Mouse (Mus musculus) kidney, embryonic 16.5 days (tissue): ENCODE results near the gene Rapgef2. TPM values are rescaled to one million over a fixed set of nuclear protein-coding genes. Genes with fewer than 3 reads are reported as not detected.

Experiments
- ATAC-seq: fragments of 200-750 bp; cut with Nextera tagmentation; 2 replicates; pipeline ENCODE4 v1.8.0; 2017; ENCODE audit warnings: moderate TSS enrichment; ENCODE audit not compliant: low FRiP score, low TSS enrichment
- H3K27ac ChIP-seq: fragments of 300-500 bp; sonication (generic); 2 replicates; pipeline ENCODE4 v1.5.1; 2014; ENCODE audit warnings: low read length
- H3K27me3 ChIP-seq: fragments of 300-500 bp; sonication (generic); 2 replicates; pipeline ENCODE4 v1.6.1; 2014; ENCODE audit warnings: low read length, control low read depth, mixed read lengths; ENCODE audit not compliant: insufficient read depth
- H3K36me3 ChIP-seq: fragments of 300-500 bp; sonication (generic); 2 replicates; pipeline ENCODE4 v1.6.1; 2014; ENCODE audit warnings: low read length, control low read depth, mixed read lengths; ENCODE audit not compliant: insufficient read depth
- H3K4me1 ChIP-seq: fragments of 300-500 bp; sonication (generic); 2 replicates; pipeline ENCODE4 v1.6.1; 2014; ENCODE audit warnings: low read length, control low read depth, mixed read lengths; ENCODE audit not compliant: insufficient read depth
- H3K4me2 ChIP-seq: fragments of 300-500 bp; sonication (generic); replicated peaks from 2 replicates; pipeline ENCODE4 v1.6.1; 2014; ENCODE audit warnings: low read depth, low read length
- H3K4me3 ChIP-seq: fragments of 300-500 bp; sonication (generic); 2 replicates; pipeline ENCODE4 v1.5.1; 2014; ENCODE audit warnings: mild to moderate bottlenecking, low read length
- H3K9ac ChIP-seq: fragments of 300-500 bp; sonication (generic); replicated peaks from 2 replicates; pipeline ENCODE4 v1.6.1; 2014; ENCODE audit warnings: low read length
- H3K9me3 ChIP-seq: fragments of 300-500 bp; sonication (generic); 2 replicates; pipeline ENCODE4 v1.6.1; 2016; ENCODE audit warnings: low read length, control low read depth
- WGBS: fragments of 180-500 bp; shearing (Covaris S2); extraction: QIAGEN DNeasy Blood & Tissue Kit; methylation state at CpG from one replicate; pipeline ENCODE4 v1.1.7; 2014; 5-methylcytosine and 5-hydroxymethylcytosine counted together
- polyA plus RNA-seq: library from polyadenylated mRNA; unstranded; fragments of >200 nt; fragmentation: Nextera tagmentation; extraction: Ambion mirVana; gene quantifications from 2 replicates; pipeline ENCODE4 v1.2.1, GENCODE M21; 2015

Gene Rapgef2
- polyA plus RNA-seq, 1 experiment from 2014 or later = 4.0 TPM

DNA sequence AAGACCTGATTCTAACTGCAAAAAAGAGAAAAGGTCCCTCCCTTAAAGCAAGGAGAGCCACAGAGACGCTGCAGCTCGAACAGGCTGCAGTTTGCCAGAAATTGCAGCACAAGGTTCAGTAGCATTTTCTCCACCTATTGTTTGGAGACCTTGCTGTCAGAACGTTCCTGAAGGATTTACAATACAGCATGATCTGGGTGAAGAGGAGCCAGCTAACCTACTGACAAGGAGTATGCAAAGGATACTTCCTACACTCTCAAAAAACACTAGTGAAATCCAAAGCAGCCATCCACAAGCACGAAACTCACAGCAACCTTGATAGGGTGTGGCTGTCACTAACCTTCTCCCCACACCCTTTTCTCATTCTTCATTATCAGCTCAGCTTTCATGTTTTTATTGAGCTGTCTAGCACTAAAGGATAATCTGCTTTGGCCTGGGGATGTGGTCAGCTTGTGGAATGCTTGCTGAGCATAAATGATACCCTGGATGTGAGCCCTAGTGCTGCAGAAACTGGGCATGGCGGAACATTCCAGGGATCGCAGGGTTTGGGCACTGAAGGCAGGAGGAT lies 124.4 kb downstream of the Rapgef2 start:
- no peak overlapping the region for H3K9ac ChIP-seq
- peaks cover 5% of the 10 kb centered on the region; the same call in 1 of the 2 replicates for H3K4me1 ChIP-seq
- H3K4me3 ChIP-seq = no peak overlapping the region
- H3K4me2 ChIP-seq = peak overlapping the region; percentile 19; the same call in 1 of the 2 replicates
- H3K9me3 ChIP-seq = no peaks in the 10 kb centered on the region
- H3K36me3 ChIP-seq = no peaks in the 10 kb centered on the region
- peak overlapping the region; percentile 37 for H3K27ac ChIP-seq
- no peak for ATAC-seq
- WGBS = 54% methylated on average over 6 of the region's 6 CpGs
- no peaks in the 10 kb centered on the region for H3K27me3 ChIP-seq

DNA sequence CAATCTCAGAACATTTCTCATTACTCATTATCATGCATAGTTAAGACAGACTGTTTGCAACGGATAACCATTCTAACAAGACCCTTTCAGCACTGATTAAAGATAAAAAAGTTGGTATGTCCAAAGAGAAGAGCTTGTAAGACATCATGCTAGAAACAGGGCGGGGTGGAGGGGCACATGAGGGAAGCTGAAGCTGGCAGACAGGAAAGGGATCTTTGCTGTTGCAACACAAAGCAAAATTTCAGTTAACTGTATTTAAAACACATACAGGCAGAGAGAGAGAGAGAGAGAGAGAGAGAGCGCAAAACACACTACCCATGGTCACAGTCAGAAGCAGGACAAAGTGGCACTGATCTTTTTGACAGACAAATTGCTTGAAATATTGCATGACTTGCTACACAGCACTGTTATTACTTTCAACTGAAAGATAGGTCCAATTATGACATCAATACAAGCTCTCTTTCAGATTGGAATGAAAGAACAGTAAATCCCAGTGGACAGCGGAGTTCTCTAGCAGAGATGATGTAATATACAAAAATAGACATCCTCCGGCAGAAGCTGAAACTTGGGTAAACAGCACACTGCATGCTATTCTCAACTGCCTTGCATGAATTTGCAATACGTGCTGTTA lies 125.1 kb downstream of the Rapgef2 start:
- H3K4me2 ChIP-seq = peak overlapping the region; percentile 18; the same call in 1 of the 2 replicates
- no peak overlapping the region for H3K4me3 ChIP-seq
- ATAC-seq = no peak

DNA sequence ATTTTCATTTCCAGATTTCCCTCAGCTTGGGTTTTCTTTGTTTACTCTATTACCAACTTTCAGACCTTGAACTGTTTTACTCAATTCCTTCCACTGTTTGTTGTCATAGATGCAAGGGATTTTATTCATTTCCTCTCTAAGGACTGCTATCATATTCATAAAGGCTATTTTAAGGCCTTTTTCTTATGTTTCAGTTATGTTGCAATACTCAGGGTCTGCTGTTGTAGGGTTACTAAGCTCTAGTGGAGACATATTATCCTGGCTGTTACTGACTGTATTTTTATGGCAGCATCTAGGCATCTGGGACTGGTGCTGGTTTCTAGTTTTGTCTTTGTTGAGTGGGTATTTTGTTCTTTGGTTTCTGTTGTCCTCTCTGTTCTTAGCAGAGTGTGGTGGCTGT lies 128.1 kb downstream of the Rapgef2 start:
- Histone ChIP-seq H3K27ac (no peak overlapping the region), H3K36me3 (no peaks in the 10 kb centered on the region), H3K27me3 (no peaks in the 10 kb centered on the region), H3K4me2 (no peak overlapping the region), H3K9me3 (no peaks in the 10 kb centered on the region), H3K4me1 (peaks cover 5% of the 10 kb centered on the region; the same call in 1 of the 2 replicates), H3K9ac (no peak overlapping the region), H3K4me3 (no peak overlapping the region)
- no peak for ATAC-seq

More for the DNA sequence above, 125.1 kb downstream of the Rapgef2 start:
- H3K36me3 ChIP-seq = no peaks in the 10 kb centered on the region
- peaks cover 5% of the 10 kb centered on the region; the same call in 1 of the 2 replicates for H3K4me1 ChIP-seq
- no peaks in the 10 kb centered on the region for H3K9me3 ChIP-seq
- peak overlapping the region; percentile 43; the same call in 1 of the 2 replicates for H3K27ac ChIP-seq
- no peaks in the 10 kb centered on the region for H3K27me3 ChIP-seq
- no peak overlapping the region for H3K9ac ChIP-seq
- 58% methylated on average over 6 of the region's 6 CpGs for WGBS

DNA sequence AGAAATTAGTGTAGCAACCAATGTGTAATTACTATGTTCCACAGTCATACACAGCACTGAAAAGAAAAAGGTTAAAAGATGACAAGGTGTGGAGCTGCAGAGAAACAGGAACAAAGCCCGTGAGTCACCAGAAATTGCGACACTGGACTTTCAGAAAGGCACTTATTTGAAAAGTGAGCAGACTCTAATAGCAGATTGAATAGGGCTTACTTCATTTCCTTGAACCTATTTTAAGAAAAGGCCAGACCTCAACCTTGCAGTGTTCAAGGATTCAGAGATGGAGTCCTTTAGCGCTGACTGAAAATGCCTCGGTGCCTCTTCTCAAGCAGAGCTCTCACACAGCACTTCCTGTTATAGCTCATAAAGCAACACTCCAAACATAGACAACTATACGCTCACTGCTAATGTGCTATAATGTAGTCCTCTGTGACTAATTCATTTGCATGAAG lies 133.3 kb downstream of the Rapgef2 start:
- Histone ChIP-seq H3K4me1 (no peaks in the 10 kb centered on the region), H3K4me2 (no peak overlapping the region), H3K4me3 (no peak overlapping the region), H3K9me3 (no peaks in the 10 kb centered on the region), H3K27ac (peak overlapping the region; percentile 62), H3K9ac (no peak overlapping the region), H3K36me3 (no peaks in the 10 kb centered on the region), H3K27me3 (no peaks in the 10 kb centered on the region)
- ATAC-seq = no peak
- 68% methylated on average over 5 of the region's 5 CpGs for WGBS

DNA sequence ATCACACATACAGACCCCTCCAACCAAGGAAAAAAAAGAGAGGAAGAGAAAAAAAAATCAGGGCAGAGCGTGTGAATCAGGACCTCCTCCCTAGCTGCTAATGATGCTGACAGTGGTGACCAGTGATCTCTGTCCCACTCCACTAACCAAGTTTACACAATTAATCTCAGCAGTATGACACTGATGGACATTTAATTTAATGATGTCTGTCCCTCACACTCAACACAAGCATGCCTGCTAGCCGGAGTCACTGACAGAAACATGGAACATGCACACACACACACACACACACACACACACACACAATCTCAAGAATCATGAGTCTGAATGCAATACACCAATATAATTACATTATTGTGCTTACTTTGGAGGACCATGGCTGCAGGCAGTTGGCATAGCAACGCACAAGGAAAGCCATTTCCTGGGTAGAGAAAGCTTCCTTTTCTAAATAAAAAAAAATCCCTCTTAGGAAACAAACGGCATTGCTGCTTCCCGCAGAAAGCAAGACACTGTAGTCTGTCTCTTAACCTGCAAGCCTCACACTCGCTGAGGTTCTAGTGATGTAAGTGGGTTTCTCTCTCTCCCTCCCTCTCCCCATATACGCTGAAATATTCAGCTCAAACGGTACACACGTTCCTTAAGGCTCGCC lies 140.8 kb downstream of the Rapgef2 start:
- peak; percentile 54 for ATAC-seq
- Histone ChIP-seq H3K9me3 (no peaks in the 10 kb centered on the region), H3K36me3 (no peaks in the 10 kb centered on the region), H3K4me3 (peak overlapping the region; percentile 13; the same call in 1 of the 2 replicates), H3K9ac (no peak overlapping the region; the same call in 1 of the 2 replicates), H3K27ac (peak overlapping the region; percentile 48; the same call in 1 of the 2 replicates), H3K4me2 (peak overlapping the region; percentile 48), H3K4me1 (peaks cover 24% of the 10 kb centered on the region), H3K27me3 (no peaks in the 10 kb centered on the region)
- WGBS = 28% methylated on average over 10 of the region's 10 CpGs

DNA sequence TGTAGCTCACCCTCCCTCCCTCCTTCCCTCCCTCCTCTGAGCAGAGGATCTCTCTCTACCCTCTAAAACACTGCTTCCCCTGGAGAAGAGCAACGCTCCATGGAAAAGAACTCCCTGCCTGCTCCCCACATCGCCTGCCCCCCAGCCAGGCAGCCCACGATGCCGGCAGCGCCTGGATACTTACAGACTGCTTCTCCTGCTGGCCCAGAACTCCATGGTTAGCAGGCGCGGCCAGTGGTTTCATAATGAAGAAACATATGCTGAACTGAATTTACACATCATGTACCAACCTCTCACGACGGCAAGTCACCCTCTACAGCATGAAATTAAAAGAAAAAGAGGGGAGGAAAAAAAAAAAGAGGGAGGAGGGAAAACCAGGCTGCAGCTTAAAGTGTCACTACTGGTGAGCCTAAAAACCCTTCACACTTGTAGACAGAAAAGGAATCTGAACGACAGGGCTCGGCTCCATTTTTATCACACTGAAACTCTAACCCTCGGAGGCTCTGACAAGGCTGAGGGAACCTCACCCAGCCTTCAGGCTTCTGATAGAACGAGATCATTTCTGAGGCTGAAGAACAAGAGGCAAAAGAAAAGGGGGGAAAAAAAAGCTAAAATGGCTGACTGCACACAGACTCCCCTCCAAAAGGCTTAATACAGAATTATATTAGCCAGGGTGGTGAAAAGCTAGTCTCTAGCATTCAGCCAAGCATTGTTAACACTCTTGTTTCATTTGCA lies 141.5 kb downstream of the Rapgef2 start:
- peak overlapping the region; percentile 19 for H3K27ac ChIP-seq
- no peaks in the 10 kb centered on the region for H3K36me3 ChIP-seq
- no peaks in the 10 kb centered on the region for H3K27me3 ChIP-seq
- H3K4me3 ChIP-seq = peak overlapping the region; percentile 13; the same call in 1 of the 2 replicates
- 17% methylated on average over 13 of the region's 13 CpGs for WGBS
- peak overlapping the region; percentile 48 for H3K4me2 ChIP-seq
- H3K4me1 ChIP-seq = peaks cover 31% of the 10 kb centered on the region
- H3K9ac ChIP-seq = peak overlapping the region; percentile 22; the same call in 1 of the 2 replicates
- ATAC-seq = peak; percentile 19; the same call in 1 of the 2 replicates
- no peaks in the 10 kb centered on the region for H3K9me3 ChIP-seq

DNA sequence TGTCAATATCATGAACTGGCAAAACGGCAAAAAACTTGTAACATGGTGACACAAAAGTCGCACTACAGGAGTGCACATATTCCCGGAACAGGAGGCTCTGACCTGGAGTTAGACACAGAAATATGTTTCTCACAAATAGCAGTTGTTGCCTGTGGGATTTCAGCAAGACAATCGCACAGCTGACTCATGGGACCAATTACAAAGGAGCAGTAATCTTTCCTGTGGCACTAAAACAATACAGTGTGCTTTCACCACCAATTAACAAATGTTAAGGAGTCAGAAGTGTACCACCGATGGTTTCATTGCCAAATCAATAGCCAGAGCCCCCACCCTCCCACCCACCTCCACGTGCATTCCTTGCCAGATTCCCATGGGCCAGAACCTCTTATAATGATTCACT lies 142.2 kb downstream of the Rapgef2 start:
- no peak for ATAC-seq
- no peaks in the 10 kb centered on the region for H3K9me3 ChIP-seq
- H3K9ac ChIP-seq = no peak overlapping the region
- no peak overlapping the region for H3K27ac ChIP-seq
- no peaks in the 10 kb centered on the region for H3K27me3 ChIP-seq
- no peak overlapping the region for H3K4me3 ChIP-seq
- H3K4me1 ChIP-seq = peaks cover 34% of the 10 kb centered on the region
- H3K4me2 ChIP-seq = 0 out of 2 replicates have a peak overlapping the region, but pooled peaks have one; percentile 48
- H3K36me3 ChIP-seq = no peaks in the 10 kb centered on the region
- 63% methylated on average over 6 of the region's 6 CpGs for WGBS

DNA sequence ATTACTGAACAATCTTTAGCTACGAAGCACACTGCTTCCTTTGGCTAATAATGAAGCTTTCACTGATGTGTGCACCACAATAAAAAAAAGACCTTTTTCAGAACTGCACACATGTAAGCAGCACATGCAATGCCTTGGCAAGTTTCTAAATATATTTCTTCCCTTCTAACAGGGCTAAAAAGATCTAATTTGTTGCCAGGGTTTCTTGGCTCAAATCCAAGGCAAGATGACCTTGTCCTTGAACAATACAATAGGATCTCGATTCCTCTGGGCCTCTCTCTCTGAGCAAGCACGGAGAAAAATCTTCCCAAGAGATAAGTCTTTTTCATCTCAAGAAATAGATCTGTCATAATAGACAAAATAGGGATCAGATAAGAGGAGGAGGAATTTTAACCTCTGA lies 147.1 kb downstream of the Rapgef2 start:
- WGBS = 41% methylated on average over 3 of the region's 3 CpGs
- H3K4me3 ChIP-seq = no peak overlapping the region
- peaks cover 18% of the 10 kb centered on the region for H3K4me1 ChIP-seq
- no peaks in the 10 kb centered on the region for H3K27me3 ChIP-seq
- no peaks in the 10 kb centered on the region for H3K9me3 ChIP-seq
- no peak for ATAC-seq
- no peak overlapping the region for H3K9ac ChIP-seq
- H3K36me3 ChIP-seq = no peaks in the 10 kb centered on the region
- H3K27ac ChIP-seq = 0 out of 2 replicates have a peak overlapping the region, but pooled peaks have one; percentile 34
- no peak overlapping the region for H3K4me2 ChIP-seq

DNA sequence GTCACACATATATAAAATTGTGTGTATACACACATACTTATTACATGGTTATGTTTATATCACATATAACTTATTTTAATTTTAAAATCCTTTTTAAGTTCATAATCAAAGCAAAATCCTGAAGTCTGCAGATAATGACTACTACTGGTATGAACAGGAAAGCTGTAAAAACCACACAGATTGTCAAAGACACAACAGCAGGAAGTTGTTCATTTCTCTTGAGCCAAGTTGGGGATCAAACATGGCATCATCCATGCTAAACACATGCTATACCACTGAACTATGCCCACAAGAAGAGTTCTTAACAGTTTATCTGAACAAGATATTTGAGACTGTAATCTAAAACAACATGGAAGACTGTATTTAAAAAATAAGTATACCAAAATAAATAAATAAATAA lies 147.7 kb downstream of the Rapgef2 start:
- no peak overlapping the region for H3K9ac ChIP-seq
- H3K4me3 ChIP-seq = no peak overlapping the region
- H3K4me1 ChIP-seq = peaks cover 14% of the 10 kb centered on the region
- no peak for ATAC-seq
- H3K4me2 ChIP-seq = no peak overlapping the region
- no peaks in the 10 kb centered on the region for H3K9me3 ChIP-seq
- H3K27me3 ChIP-seq = no peaks in the 10 kb centered on the region
- H3K36me3 ChIP-seq = no peaks in the 10 kb centered on the region
- H3K27ac ChIP-seq = no peak overlapping the region
